Mouse (Mus musculus) thymus, adult 18-20 months (tissue): Measurements from ENCODE around the gene Galnt15.

Source experiments
- DNase-seq, 2 experiments: peaks; one replicate each; pipeline ENCODE4 v3.0.0; 2022; ENCODE audit warnings: mixed read lengths in 2 of 2

Gene Galnt15

GRCm38 (mm10) chr14:32028681-32029091 lies at the start of gene Galnt15:
Galnt15 (plus strand) TSS chr14:32028989.
- DNase-seq: no peak

DNA sequence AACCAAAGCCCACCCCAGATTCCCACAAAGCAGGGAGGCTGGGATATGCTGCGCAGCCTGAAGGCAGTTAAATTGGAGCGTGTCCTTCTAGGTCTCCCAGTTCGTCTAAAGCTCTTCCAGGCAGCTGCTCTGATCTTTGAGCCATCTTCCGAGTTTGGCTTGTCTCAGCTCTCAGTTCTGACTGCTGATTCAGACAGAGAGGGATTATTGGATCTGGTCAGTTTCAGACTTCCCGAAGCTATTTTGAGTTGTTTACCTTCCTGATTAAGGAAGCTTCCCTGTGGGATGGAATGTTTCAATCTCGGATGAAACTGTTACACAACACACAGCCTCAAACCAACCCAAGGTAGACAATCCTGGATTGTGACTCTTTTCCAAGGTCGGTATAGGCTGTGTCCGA lies 34.8 kb upstream of the Galnt15 start:
- no peak for DNase-seq

DNA sequence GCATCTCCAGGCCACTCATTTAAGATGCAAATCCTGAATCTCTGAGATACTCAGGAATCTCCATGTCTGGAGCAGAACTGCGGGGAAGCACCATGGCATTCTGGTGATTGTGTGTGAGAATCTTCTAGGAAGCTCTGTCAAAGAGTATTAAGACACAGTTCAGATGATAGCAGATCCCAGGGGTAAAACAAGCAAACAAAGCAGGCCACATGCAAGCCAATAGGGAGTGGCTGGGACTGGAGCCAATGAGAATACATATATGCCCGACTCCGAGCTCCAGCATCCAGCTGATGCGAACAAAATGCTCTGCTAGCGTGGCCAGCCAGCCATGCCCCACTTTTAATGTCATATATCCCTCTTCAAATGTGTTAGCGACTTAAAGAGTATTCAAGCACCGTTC lies 27.8 kb upstream of the Galnt15 start:
- no peak for DNase-seq

GRCm38 (mm10) chr14:32002502-32003338 lies 26.1 kb upstream of the Galnt15 start:
- DNase-seq: no peak

DNA sequence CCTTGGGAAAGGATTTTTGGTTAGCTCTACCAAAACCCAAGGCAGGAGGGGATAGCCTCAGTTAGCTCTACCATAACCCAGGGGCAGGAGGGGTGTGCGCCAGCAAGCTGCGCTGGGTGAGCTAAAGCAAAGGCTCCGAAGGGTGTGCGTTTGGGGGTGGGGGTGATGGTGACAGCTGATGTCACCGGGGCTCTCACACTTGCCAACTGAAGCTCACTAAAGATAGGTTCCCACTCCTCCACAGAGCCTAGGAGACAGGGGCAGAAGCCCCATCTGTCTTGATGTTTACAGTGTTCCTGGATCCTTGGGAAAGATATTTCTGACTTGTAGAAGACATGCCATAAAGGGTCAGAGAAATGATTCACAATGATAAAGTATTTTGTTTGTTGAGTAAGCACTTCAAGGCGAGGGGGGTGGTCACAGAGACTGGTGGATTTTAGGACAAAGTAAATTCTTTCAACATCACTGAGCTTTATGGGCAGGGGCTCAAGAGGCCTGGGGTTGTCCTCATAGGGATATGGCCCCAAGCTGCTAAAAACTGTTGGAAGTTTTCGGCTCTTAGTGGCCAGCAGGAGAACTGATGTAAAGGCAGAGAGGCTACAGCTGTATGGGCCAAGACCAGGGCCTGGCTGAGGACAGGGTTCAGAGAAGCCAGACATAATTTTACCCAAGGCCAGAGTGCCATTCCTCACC lies 24.7 kb upstream of the Galnt15 start:
- no peak for DNase-seq

GRCm38 (mm10) chr14:32005673-32006261 lies 23.0 kb upstream of the Galnt15 start:
- no peak for DNase-seq

- DNase-seq: no peak
Measured at GRCm38 (mm10) chr14:32007654-32008335, 21.0 kb upstream of the Galnt15 start.

- DNase-seq: no peak
Measured at GRCm38 (mm10) chr14:32009715-32010114, 19.1 kb upstream of the Galnt15 start.

GRCm38 (mm10) chr14:32011547-32012304 lies 17.1 kb upstream of the Galnt15 start:
- no peak for DNase-seq

- no peak for DNase-seq
Measured at GRCm38 (mm10) chr14:32015131-32015770, 13.5 kb upstream of the Galnt15 start.

GRCm38 (mm10) chr14:32016466-32016865 lies 12.3 kb upstream of the Galnt15 start:
- no peak for DNase-seq

DNA sequence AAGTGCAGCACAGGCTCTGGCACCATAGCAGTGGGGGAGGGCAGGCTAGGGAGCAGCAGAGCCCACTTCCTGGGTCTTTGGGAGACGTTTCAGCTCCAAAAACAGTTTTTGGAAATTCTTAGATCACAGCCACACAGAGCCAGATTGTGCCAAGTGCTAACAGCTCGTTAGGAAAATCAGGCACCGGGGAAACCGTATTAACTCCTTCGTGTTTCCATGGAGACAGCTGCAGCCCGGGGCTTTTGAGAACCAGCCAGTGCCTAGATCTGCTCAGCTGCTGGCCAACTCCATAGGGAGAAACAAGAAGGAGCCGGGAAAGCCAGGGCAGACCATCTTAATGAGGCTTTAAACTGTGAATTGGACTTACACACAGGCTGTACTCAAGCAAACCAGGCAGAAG lies 11.9 kb upstream of the Galnt15 start:
- no peak for DNase-seq

DNA sequence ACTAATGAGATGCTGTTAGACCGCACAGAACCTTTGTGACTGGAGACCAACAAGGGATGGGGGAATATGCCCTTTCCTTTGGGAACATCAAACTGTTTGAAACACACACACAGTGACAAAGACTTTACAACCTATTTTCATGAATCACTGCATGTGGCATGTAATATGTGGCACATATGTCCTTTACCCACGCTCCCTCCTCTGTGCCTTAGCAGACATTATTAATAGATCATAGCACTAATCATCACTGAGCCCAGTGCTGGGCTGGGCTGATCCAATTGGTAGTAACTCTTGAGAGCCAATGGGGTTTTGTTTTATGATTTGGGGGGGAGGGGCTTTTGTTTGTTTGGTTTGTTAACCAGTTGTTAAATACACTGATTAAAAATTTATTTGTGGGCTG lies 11.3 kb upstream of the Galnt15 start:
- DNase-seq: no peak

DNA sequence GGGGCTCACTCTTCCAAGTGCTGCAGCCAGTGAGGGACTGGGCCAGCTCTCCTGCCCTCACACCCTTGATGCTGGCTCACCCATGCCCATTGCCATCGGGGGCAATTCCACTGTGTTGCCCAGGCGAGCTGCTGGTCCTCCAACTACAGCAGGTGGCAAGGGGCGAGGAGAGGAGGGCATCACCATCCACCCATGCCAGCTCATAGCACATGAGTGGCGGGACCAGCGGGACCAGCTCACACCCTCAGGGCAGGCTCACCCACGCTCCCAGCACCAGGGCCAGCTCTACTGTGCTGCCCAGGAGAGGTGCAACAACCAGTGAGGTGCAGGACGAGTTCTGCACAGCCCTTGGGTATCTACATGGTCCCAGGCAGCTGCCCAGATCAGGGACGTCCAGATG lies 9.7 kb upstream of the Galnt15 start:
- no peak for DNase-seq

GRCm38 (mm10) chr14:32021967-32022366 lies 6.8 kb upstream of the Galnt15 start:
- DNase-seq: no peak

DNA sequence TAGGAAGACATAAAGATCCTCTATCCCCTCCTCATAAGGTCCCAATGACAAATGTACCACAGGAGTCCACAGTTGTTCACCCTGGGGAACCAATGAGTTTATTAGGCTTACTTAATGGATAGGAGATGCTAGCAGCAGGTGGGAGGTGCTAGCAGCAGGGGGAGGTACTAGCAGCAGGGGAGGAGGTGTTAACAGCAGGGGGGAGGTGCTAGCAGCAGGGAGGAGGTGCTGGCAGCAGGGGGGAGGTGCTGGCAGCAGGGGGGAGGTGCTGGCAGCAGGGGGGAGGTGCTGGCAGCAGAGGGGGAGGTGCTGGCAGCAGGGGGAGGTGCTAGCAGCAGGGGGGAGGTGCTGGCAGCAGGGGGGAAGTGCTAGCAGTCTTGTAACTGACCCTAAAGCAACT lies 6.3 kb upstream of the Galnt15 start:
- no peak for DNase-seq

DNA sequence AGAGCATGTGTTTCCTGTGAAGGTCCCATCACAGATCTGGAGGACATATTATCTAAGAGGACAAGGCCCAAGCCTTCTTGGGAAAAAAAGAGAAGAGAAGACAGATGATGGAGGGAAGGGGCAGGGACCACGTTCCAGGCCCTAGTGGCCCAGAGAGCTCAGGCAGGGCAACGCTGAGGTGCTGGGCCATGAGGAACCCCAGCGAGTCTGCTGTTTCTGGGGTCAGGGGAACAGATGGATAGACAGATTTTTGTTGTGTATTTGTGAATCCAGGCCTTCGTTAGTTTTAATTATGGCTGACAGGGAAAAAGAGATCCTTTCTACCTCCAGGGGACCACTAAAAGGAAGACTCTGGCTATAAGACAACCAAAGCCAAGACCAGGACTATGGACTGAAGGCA lies 4.9 kb upstream of the Galnt15 start:
- no peak for DNase-seq

DNA sequence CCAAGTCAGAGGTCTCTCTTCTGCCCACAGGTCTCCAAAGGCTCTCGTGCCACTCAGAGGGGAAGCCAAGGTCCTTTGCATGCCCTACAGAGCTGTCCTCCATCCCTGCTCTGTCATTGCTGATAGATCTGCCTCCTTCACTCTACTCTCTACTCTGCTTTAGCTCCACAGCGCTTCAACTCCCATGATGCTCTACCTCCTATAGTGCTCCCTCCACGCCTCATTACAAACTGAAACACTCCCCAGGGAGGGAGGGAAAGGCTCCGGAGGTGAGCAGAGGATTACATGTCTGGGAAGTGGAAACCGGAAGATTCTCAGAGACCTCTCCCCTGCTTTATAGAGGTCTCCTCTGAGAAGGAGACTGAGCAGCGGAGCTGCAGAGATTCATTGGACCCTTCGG lies 1.6 kb upstream of the Galnt15 start:
- no peak for DNase-seq

DNA sequence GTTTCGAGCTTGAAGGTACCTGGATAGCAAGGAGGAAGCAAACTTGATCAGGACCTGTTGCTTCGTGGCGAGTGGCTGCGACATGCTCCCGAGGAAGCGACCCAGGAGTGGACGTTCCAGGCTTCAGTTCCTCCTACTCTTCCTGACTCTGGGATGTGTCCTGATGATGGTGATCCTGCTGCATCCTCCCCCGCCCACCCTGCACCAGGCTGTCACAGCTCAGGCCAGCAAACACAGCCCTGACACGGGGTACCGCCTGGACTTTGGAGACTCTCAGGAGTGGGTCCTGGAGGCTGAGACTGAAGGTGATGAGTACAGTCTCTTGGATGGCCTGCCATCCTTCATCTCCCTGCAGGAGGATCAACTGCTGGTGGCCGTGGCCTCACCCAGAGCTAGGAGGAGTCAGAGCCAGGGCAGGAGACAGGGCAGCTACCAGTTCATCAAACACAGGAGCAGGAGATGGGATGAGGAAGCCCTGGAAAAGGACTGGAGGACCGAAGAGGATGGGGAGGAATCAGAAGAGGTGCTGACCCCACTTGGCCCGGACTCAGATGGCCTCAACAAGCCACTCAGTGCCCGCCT lies 713 bp downstream of the Galnt15 start:
- no peak for DNase-seq

- DNase-seq: no peak
Measured at GRCm38 (mm10) chr14:32030073-32030472, 1.3 kb downstream of the Galnt15 start.

DNA sequence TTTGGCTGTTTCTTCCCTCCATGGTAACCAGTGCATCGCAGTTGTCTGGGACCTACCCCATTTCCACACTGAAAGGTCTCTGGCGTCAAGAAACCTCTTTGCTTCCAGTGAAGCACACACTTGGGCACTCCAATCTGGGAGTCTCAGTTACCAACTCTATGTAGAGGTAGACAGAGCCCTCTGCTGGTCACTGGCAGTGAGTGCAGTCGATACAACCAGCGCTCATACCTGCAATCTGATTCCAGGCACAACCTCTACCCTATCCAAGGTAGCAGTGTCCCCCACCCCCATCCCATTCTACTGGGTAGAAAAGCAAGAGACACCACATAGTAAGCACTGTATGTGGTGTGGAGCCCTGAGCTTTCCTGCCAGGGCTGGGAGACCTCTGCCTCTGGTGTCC lies 3.7 kb downstream of the Galnt15 start:
- no peak for DNase-seq

DNA sequence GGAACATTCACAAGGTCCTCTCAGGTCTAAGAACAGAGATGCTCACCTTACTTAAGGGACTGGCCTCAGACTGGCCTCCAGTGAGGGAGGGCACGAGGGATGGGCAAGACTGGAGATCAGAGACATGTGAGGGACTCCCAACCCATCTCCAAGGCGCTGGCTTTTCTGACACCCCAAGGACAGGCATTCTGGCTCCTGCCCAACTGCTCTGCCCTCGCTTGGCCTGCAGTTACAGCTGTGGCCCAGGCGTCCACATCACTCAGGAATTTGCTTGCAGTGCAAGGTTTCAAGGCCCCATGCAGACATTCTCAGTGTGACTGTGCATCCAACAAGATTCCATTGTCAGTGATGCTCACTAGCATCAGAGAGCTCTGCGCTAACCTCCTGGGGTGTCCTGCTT lies 7.7 kb downstream of the Galnt15 start:
- DNase-seq: no peak
